Mouse (Mus musculus) kidney, embryonic 16.5 days (tissue): ENCODE measurements at regions not wholly inside any gene's neighbourhood (a gene's known extent, or its start where the extent isn't known, plus 50 kb on each side); places are given as distances from the start of the nearest gene placed in this dataset.

Experiments used
- ATAC-seq: fragments of 200-750 bp; cut with Nextera tagmentation; 2 replicates; pipeline ENCODE4 v1.8.0; 2017; ENCODE audit warnings: moderate TSS enrichment; ENCODE audit not compliant: low FRiP score, low TSS enrichment
- H3K27ac ChIP-seq: fragments of 300-500 bp; sonication (generic); 2 replicates; pipeline ENCODE4 v1.5.1; 2014; ENCODE audit warnings: low read length
- H3K27me3 ChIP-seq: fragments of 300-500 bp; sonication (generic); 2 replicates; pipeline ENCODE4 v1.6.1; 2014; ENCODE audit warnings: low read length, control low read depth, mixed read lengths; ENCODE audit not compliant: insufficient read depth
- H3K36me3 ChIP-seq: fragments of 300-500 bp; sonication (generic); 2 replicates; pipeline ENCODE4 v1.6.1; 2014; ENCODE audit warnings: low read length, control low read depth, mixed read lengths; ENCODE audit not compliant: insufficient read depth
- H3K4me1 ChIP-seq: fragments of 300-500 bp; sonication (generic); 2 replicates; pipeline ENCODE4 v1.6.1; 2014; ENCODE audit warnings: low read length, control low read depth, mixed read lengths; ENCODE audit not compliant: insufficient read depth
- H3K4me2 ChIP-seq: fragments of 300-500 bp; sonication (generic); replicated peaks from 2 replicates; pipeline ENCODE4 v1.6.1; 2014; ENCODE audit warnings: low read depth, low read length
- H3K4me3 ChIP-seq: fragments of 300-500 bp; sonication (generic); 2 replicates; pipeline ENCODE4 v1.5.1; 2014; ENCODE audit warnings: mild to moderate bottlenecking, low read length
- H3K9ac ChIP-seq: fragments of 300-500 bp; sonication (generic); replicated peaks from 2 replicates; pipeline ENCODE4 v1.6.1; 2014; ENCODE audit warnings: low read length
- H3K9me3 ChIP-seq: fragments of 300-500 bp; sonication (generic); 2 replicates; pipeline ENCODE4 v1.6.1; 2016; ENCODE audit warnings: low read length, control low read depth
- WGBS: fragments of 180-500 bp; shearing (Covaris S2); extraction: QIAGEN DNeasy Blood & Tissue Kit; methylation state at CpG from one replicate; pipeline ENCODE4 v1.1.7; 2014; 5-methylcytosine and 5-hydroxymethylcytosine counted together

DNA sequence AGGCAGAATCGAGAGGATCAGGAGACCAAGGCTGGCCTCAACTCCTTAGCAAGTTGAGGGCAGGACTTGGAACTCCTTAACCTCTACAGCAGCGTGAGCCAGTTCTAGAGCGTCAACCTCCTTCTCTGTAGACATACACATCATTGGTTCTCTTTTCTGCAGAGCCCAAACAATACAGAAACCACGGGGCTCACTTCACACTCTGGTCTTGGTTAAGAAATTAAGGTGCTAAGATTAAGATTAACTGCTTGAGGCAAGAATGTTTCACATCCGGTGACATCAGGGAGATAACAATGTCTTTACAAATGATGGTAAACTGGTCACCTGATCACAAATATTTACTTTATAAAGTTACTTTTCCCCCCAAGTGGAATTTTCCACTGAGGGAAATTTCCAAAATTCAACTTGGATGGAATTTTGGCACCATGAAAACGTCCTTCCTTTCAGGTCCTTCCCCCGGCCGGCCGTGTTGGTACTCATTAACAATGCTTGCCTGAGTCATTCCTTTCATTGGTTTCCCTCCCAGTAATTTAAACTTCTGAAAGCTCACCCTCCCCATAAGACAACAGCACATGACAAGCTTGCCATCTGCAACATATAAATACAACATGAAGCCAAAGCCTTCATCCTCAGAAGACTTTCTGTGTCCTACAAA lies 77.3 kb upstream of the Kdm7a start:
- Histone ChIP-seq H3K4me2 (no peak overlapping the region), H3K27me3 (no peaks in the 10 kb centered on the region), H3K27ac (no peak overlapping the region), H3K4me3 (no peak overlapping the region), H3K9ac (no peak overlapping the region), H3K36me3 (no peaks in the 10 kb centered on the region), H3K9me3 (no peaks in the 10 kb centered on the region), H3K4me1 (no peaks in the 10 kb centered on the region; the same call in 1 of the 2 replicates)
- 66% methylated on average over 9 of the region's 9 CpGs for WGBS
- no peak for ATAC-seq

DNA sequence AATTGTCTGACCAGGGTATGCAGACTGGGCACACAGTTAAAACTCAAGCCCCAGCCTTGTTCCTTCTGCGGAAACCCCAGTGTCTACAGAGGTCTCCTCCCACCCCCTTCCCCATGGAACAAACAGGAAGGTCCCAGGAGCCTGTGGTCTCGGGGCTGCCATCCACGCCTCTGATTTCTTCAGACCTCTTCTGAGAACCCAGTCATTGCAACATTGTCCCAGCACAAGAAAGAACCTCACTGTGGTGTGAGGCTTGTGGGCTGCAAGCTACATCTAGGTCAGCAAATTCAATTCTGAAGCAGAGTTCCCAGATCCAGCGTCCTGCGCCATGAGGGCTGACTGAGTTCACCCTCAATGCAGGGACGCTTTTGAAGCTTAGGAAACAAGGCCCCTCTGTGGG lies 71.7 kb upstream of the Kdm7a start:
- ATAC-seq: no peak
- Histone ChIP-seq H3K9ac (no peak overlapping the region), H3K27me3 (no peaks in the 10 kb centered on the region), H3K36me3 (no peaks in the 10 kb centered on the region), H3K4me1 (no peaks in the 10 kb centered on the region), H3K27ac (no peak overlapping the region), H3K4me2 (no peak overlapping the region), H3K9me3 (no peaks in the 10 kb centered on the region), H3K4me3 (no peak overlapping the region)
- 83% methylated on average over 6 of the region's 6 CpGs for WGBS

DNA sequence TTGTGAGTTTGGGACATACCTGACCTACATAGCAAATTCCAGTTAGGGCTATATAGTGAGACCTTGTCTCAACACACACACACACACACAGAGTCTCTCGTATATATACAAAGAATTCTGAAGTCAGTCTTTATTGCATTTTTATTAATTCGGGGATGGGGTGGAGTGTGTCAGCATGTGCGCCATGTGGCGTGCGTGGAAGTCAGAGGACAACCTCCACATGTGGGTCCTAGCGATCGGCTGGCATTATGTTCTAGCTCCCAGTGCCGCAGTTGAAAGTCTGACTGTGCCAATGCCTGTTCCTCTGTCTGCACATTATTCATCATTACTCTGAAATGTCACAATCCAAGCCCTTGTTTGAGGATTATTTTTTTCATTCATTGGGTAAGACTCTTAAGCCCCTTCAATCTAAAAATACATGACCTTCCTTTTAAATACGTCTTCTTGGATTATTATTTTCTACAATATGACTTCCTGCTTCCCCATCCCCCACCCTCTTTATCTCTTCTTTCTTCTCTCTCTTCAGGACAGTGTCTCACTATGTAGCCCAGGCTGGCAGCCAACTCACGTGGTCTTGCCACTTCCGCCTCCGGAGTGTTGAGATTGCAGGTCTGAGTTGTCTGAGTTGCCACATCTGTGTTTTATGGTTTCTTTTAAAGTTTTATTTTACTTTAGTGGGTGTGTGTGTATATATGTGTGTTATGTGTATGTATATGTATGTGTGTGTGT lies 68.3 kb upstream of the Kdm7a start:
- Histone ChIP-seq H3K9ac (no peak overlapping the region), H3K36me3 (no peaks in the 10 kb centered on the region), H3K27ac (no peak overlapping the region), H3K27me3 (no peaks in the 10 kb centered on the region), H3K4me3 (no peak overlapping the region), H3K9me3 (no peaks in the 10 kb centered on the region), H3K4me2 (no peak overlapping the region), H3K4me1 (no peaks in the 10 kb centered on the region)
- 86% methylated on average over 12 of the region's 12 CpGs for WGBS
- ATAC-seq: no peak

DNA sequence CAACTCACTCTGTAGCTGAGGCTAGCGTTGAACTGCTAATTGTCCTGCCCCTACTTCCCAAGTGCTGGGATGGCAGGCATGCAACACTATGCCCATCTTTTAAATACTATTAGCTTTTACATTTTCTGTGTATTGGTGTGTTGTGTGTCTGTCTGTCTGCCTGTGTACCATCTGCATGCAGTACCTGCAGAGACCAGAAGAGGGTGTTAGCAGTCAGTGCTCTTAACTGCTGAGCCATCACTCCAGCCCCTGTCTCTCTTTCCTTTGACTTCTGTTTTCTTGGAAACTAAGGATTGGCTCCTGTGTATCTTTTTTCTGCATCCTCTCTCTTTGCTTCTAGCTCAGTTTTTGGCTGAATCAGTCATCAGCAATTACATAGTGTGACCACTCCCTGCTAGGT lies 66.8 kb upstream of the Kdm7a start:
- H3K4me3 ChIP-seq: no peak overlapping the region
- no peaks in the 10 kb centered on the region for H3K4me1 ChIP-seq
- WGBS: 93% methylated on average over 1 of the region's 1 CpGs
- no peaks in the 10 kb centered on the region for H3K27me3 ChIP-seq
- H3K4me2 ChIP-seq: no peak overlapping the region
- no peaks in the 10 kb centered on the region for H3K9me3 ChIP-seq
- no peak overlapping the region for H3K27ac ChIP-seq
- no peaks in the 10 kb centered on the region for H3K36me3 ChIP-seq
- no peak overlapping the region for H3K9ac ChIP-seq
- ATAC-seq: no peak

DNA sequence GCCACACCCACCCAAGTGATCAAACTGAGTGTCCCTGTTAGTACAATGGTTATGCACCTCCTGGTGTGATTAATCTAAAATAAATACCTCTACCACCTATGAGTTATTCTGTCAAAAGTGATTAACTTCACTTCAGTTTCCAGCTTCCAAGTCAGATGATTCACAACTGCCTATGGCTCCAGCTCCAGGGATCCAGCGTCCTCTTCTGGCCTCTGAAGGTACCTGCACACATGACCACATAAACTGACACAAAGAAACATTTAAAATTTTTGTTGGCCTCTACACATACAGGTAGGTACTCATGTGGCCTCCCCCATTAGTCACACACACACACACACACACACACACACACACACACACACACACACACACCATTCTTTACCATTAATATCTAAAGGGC lies 63.9 kb upstream of the Kdm7a start:
- no peak overlapping the region for H3K4me2 ChIP-seq
- H3K36me3 ChIP-seq: no peaks in the 10 kb centered on the region
- H3K27me3 ChIP-seq: no peaks in the 10 kb centered on the region

DNA sequence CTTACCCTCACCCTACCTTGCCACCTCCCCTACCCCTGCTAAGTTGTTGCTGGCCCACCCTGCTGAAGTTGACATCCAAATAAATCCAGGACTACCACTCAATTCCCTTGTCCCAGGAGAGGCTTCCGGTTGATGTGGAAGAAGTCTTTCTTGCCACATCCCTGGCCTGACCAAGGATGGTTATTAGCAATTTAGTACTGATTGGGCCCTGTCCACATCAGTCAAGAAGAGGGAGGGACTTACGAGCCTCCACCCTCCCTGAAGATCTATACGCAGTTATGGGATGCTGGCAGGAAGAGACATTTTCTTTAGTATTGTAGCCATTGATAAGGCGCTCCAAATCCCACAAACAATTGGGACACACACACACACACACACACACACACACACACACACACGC lies 63.1 kb upstream of the Kdm7a start:
- Histone ChIP-seq H3K4me2 (no peak overlapping the region), H3K9me3 (no peaks in the 10 kb centered on the region), H3K4me3 (no peak overlapping the region), H3K36me3 (no peaks in the 10 kb centered on the region), H3K4me1 (peaks cover 5% of the 10 kb centered on the region), H3K27ac (no peak overlapping the region), H3K9ac (no peak overlapping the region), H3K27me3 (no peaks in the 10 kb centered on the region)
- no peak for ATAC-seq
- 63% methylated on average over 5 of the region's 5 CpGs for WGBS

More for the DNA sequence above, 63.9 kb upstream of the Kdm7a start:
- no peaks in the 10 kb centered on the region for H3K4me1 ChIP-seq
- no peak overlapping the region for H3K27ac ChIP-seq
- no peaks in the 10 kb centered on the region for H3K9me3 ChIP-seq
- no peak overlapping the region for H3K4me3 ChIP-seq
- WGBS: 93% methylated on average over 1 of the region's 1 CpGs
- ATAC-seq: no peak
- no peak overlapping the region for H3K9ac ChIP-seq

DNA sequence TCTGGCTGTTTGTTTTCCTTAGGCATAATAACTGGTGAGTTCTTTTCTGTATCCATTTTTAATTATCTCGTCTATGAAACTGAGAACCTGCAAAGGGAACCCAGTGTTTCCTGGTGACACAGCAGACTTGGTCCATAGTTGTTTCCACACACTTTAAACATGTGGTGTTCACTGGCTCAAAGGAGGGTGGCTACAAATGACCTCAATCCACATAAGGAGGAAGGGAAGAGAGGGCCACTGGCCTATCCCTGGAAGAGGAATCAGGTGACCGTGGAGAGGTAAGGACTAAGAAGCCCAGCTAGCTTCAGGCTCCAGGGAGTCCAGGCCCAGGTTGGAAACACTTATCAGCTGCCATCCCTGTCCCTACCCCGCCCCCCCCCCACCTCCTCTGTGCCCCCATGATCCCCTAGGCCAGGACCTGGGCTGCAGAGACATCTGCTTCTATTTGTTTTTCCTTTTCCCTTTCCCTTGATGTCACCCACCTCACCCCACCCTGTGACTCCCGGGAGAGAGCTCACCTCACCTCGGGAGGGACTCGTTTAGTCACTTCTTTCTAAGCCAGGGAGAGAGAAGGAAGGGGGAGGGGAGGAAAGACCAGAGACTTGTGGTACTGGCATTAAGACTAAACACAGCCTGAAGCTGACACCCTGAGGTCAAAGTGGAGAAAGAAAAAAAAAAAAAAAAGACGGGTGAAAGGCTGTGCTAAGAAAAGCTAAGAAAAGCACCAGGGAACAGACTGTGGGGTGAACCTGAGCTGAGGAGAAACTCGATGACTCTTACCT lies 62.2 kb upstream of the Kdm7a start:
- Histone ChIP-seq H3K9me3 (no peaks in the 10 kb centered on the region), H3K4me2 (no peak overlapping the region), H3K36me3 (no peaks in the 10 kb centered on the region), H3K4me1 (peaks cover 11% of the 10 kb centered on the region), H3K4me3 (no peak overlapping the region), H3K27ac (no peak overlapping the region), H3K27me3 (no peaks in the 10 kb centered on the region), H3K9ac (no peak overlapping the region)
- no peak for ATAC-seq
- WGBS: 18% methylated on average over 8 of the region's 8 CpGs

DNA sequence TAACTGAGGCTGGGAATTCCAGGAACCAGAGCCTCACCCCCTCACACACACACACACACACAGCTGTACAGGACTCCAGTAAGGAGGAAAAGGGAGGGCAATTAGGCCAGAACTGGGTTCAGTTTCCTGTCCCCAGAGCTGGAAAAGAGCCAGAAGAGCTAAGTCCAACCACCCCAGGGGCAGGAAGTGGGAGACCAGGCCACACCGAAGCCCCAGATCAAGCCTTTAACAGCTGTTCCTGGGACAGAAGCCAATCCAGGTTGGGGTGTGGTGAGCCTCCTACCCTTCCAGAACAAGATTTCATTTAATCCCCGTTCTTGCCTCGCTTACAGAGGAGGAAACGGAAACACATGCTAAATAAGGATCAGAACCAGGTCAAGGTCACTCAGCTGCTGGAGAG lies 58.1 kb upstream of the Kdm7a start:
- Histone ChIP-seq H3K4me1 (peaks cover 11% of the 10 kb centered on the region), H3K4me2 (no peak overlapping the region), H3K27me3 (no peaks in the 10 kb centered on the region), H3K27ac (peak overlapping the region; percentile 36; the same call in 1 of the 2 replicates), H3K4me3 (no peak overlapping the region), H3K9me3 (no peaks in the 10 kb centered on the region), H3K9ac (no peak overlapping the region), H3K36me3 (no peaks in the 10 kb centered on the region)
- 35% methylated on average over 4 of the region's 4 CpGs for WGBS
- peak; percentile 61 for ATAC-seq

DNA sequence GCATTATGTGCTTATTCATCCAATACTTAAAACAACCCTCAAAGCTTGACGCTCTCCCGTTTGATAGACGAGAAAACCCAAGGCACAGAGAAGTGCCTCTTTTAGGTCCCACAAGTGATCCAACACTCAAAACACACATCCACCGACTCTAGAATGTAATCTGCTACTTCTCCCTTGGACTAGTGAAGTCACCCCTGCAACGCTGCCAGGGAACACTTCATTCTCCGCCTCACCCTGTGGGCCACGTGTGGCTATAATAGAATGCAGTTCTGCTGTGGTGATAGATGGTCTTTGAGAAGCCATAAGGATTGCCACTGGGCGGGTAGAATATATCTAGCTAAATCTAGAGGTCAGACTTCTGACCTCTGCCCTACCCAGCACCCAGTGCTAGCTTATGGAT lies 57.0 kb upstream of the Kdm7a start:
- ATAC-seq: no peak
- Histone ChIP-seq H3K27me3 (no peaks in the 10 kb centered on the region), H3K27ac (no peak overlapping the region), H3K9me3 (no peaks in the 10 kb centered on the region), H3K4me1 (peaks cover 11% of the 10 kb centered on the region), H3K36me3 (no peaks in the 10 kb centered on the region), H3K4me2 (no peak overlapping the region), H3K9ac (no peak overlapping the region), H3K4me3 (no peak overlapping the region)
- 75% methylated on average over 8 of the region's 8 CpGs for WGBS

DNA sequence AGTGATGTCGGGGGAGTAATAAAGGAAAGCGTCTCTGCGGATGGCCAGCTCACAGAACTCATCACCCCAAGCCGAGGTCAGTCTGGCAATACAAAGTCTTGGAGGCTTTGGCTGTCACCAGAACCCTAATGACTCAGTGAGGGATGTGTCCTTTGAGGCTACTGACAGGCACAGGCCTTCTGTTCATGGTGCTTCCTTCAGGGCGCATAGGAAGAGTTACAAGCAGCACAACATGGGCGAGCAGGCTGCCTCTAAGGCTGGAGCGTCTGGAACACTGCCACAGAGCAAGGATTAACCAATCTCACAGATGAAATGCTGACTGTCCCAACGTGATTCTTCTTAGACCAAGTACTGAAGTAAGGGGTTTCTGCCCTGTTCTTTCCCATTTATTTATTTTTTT lies 55.4 kb upstream of the Kdm7a start:
- H3K4me2 ChIP-seq: no peak overlapping the region
- ATAC-seq: no peak
- H3K27me3 ChIP-seq: no peaks in the 10 kb centered on the region
- H3K9ac ChIP-seq: no peak overlapping the region
- H3K4me1 ChIP-seq: peaks cover 23% of the 10 kb centered on the region
- H3K36me3 ChIP-seq: no peaks in the 10 kb centered on the region
- H3K9me3 ChIP-seq: no peaks in the 10 kb centered on the region
- 43% methylated on average over 8 of the region's 8 CpGs for WGBS
- H3K4me3 ChIP-seq: no peak overlapping the region
- H3K27ac ChIP-seq: no peak overlapping the region
